In genomic region chr8:105677891-105678290, GRCm38 (mm10) we compare ENCODE assay signal across 25 mouse cellular contexts. TPM values are rescaled to one million over a fixed set of nuclear protein-coding genes. Genes with fewer than 3 reads are reported as not detected.
DNase-seq lines count a peak whose midpoint lies in the region; ATAC-seq and TF ChIP-seq lines count a peak whose summit lies in the region.
"Had no signal": no experiment of that assay in that cellular context is flagged by ENCODE, and none has a peak within 500 bp of the region (broad histone marks: within the 10 kb centered on the region; RNA-seq: fewer than 3 reads in every experiment).

No protein-coding gene starts in this region.

- H3K27ac ChIP-seq in hindbrain, postnatal 0 days = no peak overlapping the region
- no peak overlapping the region for H3K27ac ChIP-seq in hindbrain, embryonic 12.5 days
- H3K27ac ChIP-seq in lung, embryonic 14.5 days (ENCODE audit: low read depth) = no peak overlapping the region
- H3K27ac ChIP-seq in MEL (ENCODE audit: control insufficient read depth, low read depth, low read length) = no peak overlapping the region
- no peak overlapping the region for H3K27ac ChIP-seq in stomach, postnatal 0 days (replicated peaks)
- H3K27ac ChIP-seq: limb, embryonic 13.5 days; midbrain, embryonic 10.5 days had no signal

- H3K4me3 ChIP-seq in hindbrain, postnatal 0 days (ENCODE audit: low read length) = no peak overlapping the region
- H3K4me3 ChIP-seq in hindbrain, embryonic 12.5 days = no peak overlapping the region
- no peak overlapping the region for H3K4me3 ChIP-seq in lung, embryonic 14.5 days (ENCODE audit: low read depth, low read length)
- no peak overlapping the region for H3K4me3 ChIP-seq in MEL (ENCODE audit: control insufficient read depth in 1 of 2, insufficient read depth in 1 of 2, low read depth in 2 of 2, low read length in 2 of 2)
- no peak overlapping the region for H3K4me3 ChIP-seq in stomach, postnatal 0 days (ENCODE audit: low read depth, low read length)
- H3K4me3 ChIP-seq: limb, embryonic 13.5 days; midbrain, embryonic 10.5 days had no signal

- intact Hi-C loops in left cerebral cortex, postnatal 4 days (cut with DNase I) = no loop called here

- no peak overlapping the region for H3K9ac ChIP-seq in hindbrain, postnatal 0 days (replicated peaks; ENCODE audit: low read length)
- H3K9ac ChIP-seq in hindbrain, embryonic 12.5 days = no peak overlapping the region
- no peak overlapping the region for H3K9ac ChIP-seq in lung, embryonic 14.5 days
- no peak overlapping the region for H3K9ac ChIP-seq in MEL (ENCODE audit: control insufficient read depth, low read depth, low read length, poor library complexity, severe bottlenecking)
- H3K9ac ChIP-seq in stomach, postnatal 0 days (ENCODE audit: low read length) = no peak overlapping the region
- H3K9ac ChIP-seq: limb, embryonic 13.5 days had no signal

- H3K36me3 ChIP-seq in hindbrain, postnatal 0 days (ENCODE audit: insufficient read depth, low read length) = peaks cover 76% of the 10 kb centered on the region
- peaks cover 89% of the 10 kb centered on the region for H3K36me3 ChIP-seq in hindbrain, embryonic 12.5 days
- H3K36me3 ChIP-seq in lung, embryonic 14.5 days (ENCODE audit: insufficient read depth) = peaks cover 90% of the 10 kb centered on the region
- peaks cover 0 to 57% of the 10 kb centered on the region in 2 experiments; a peak in 2 of 4 replicates for H3K36me3 ChIP-seq in MEL (ENCODE audit: control insufficient read depth in 1 of 2, insufficient read depth in 2 of 2, low read length in 2 of 2)
- peaks cover 31% of the 10 kb centered on the region for H3K36me3 ChIP-seq in stomach, postnatal 0 days (ENCODE audit: control insufficient read depth, insufficient read depth, low read length)

- TF ChIP-seq EP300 in MEL (IDR thresholded peaks at IDR 0.05; ENCODE audit: low read depth in 1 of 2, low read length in 2 of 2) = no peak
- TF ChIP-seq EP300 in stomach, postnatal 0 days (optimal IDR thresholded peaks at IDR 0.05) = no peak

- H3K79me2 ChIP-seq in MEL (ENCODE audit: control insufficient read depth, insufficient read depth, low read length, poor library complexity) = no peaks in the 10 kb centered on the region

- TF ChIP-seq RAD21 in MEL (IDR thresholded peaks at IDR 0.05; ENCODE audit: low read depth, low read length) = no peak

- no peaks in the 10 kb centered on the region for H3K9me3 ChIP-seq in hindbrain, postnatal 0 days (ENCODE audit: low read length)
- no peaks in the 10 kb centered on the region for H3K9me3 ChIP-seq in hindbrain, embryonic 12.5 days (replicated peaks)
- no peaks in the 10 kb centered on the region for H3K9me3 ChIP-seq in lung, embryonic 14.5 days (ENCODE audit: low read depth, low read length)
- no peaks in the 10 kb centered on the region for H3K9me3 ChIP-seq in MEL (replicated peaks; ENCODE audit: insufficient read depth, low read length)
- H3K9me3 ChIP-seq in stomach, postnatal 0 days (ENCODE audit: control insufficient read depth, low read length) = no peaks in the 10 kb centered on the region
- H3K9me3 ChIP-seq: limb, embryonic 13.5 days; midbrain, embryonic 10.5 days had no signal

- ATAC-seq in hindbrain, postnatal 0 days = no peak
- no peak for ATAC-seq in hindbrain, embryonic 12.5 days (ENCODE audit: low FRiP score)
- no peak for ATAC-seq in lung, embryonic 14.5 days (ENCODE audit: insufficient read depth)
- ATAC-seq in stomach, postnatal 0 days (ENCODE audit: low FRiP score, low TSS enrichment) = no peak
- ATAC-seq: CD4-positive, CD25-positive, alpha-beta regulatory T cell, adult 4 months; forebrain, embryonic 16.5 days had no signal

- TF ChIP-seq POLR2A in MEL (IDR thresholded peaks at IDR 0.05; ENCODE audit: control insufficient read depth in 1 of 2, insufficient read depth in 1 of 2, low read depth in 1 of 2, low read length in 2 of 2, poor library complexity in 1 of 2) = no peak

- no peak overlapping the region for H3K4me2 ChIP-seq in hindbrain, postnatal 0 days (ENCODE audit: low read depth, low read length)
- H3K4me2 ChIP-seq in hindbrain, embryonic 12.5 days (replicated peaks) = no peak overlapping the region
- no peak overlapping the region for H3K4me2 ChIP-seq in lung, embryonic 14.5 days
- H3K4me2 ChIP-seq in stomach, postnatal 0 days (replicated peaks; ENCODE audit: low read depth) = no peak overlapping the region
- H3K4me2 ChIP-seq: limb, embryonic 13.5 days had no signal

- TF ChIP-seq CTCF in hindbrain, postnatal 0 days (IDR thresholded peaks at IDR 0.05; ENCODE audit: low read depth) = peak; percentile 41
- TF ChIP-seq CTCF in lung, embryonic 14.5 days (IDR thresholded peaks at IDR 0.05; ENCODE audit: low read depth) = peak; percentile 24; the same call in 1 of the 2 replicates
- peak in 2 of 3 experiments; percentile 7 to 25; a peak in 2 of 6 replicates for TF ChIP-seq CTCF in MEL (IDR thresholded peaks at IDR 0.05 in 2 of 3, conservative IDR thresholded peaks at IDR 0.05 in 1 of 3; ENCODE audit: control insufficient read depth in 1 of 3, insufficient read depth in 1 of 3, low read depth in 2 of 3, low read length in 3 of 3, poor library complexity in 1 of 3, severe bottlenecking in 1 of 3)
- TF ChIP-seq CTCF in stomach, postnatal 0 days (IDR thresholded peaks at IDR 0.05; ENCODE audit: low read depth) = peak; percentile 56

- WGBS in hindbrain, postnatal 0 days = 93% methylated on average over 1 of the region's 1 CpGs
- WGBS in hindbrain, embryonic 12.5 days = 87% methylated on average over 1 of the region's 1 CpGs
- WGBS in lung, embryonic 14.5 days = 76% methylated on average over 1 of the region's 1 CpGs
- 59% methylated on average over 1 of the region's 1 CpGs for WGBS in stomach, postnatal 0 days

- no peaks in the 10 kb centered on the region for H3K27me3 ChIP-seq in hindbrain, postnatal 0 days (ENCODE audit: insufficient read depth, low read length)
- no peaks in the 10 kb centered on the region for H3K27me3 ChIP-seq in hindbrain, embryonic 12.5 days
- no peaks in the 10 kb centered on the region for H3K27me3 ChIP-seq in lung, embryonic 14.5 days (ENCODE audit: insufficient read depth, low read length)
- no peaks in the 10 kb centered on the region for H3K27me3 ChIP-seq in MEL (ENCODE audit: control insufficient read depth in 1 of 2, insufficient read depth in 2 of 2, low read length in 2 of 2)
- no peaks in the 10 kb centered on the region for H3K27me3 ChIP-seq in stomach, postnatal 0 days (ENCODE audit: control insufficient read depth, insufficient read depth, low read length)
- H3K27me3 ChIP-seq: limb, embryonic 13.5 days had no signal

- no peak for DNase-seq in hindbrain, postnatal 0 days (ENCODE audit: low spot score)
- DNase-seq in lung, embryonic 14.5 days = no peak
- no peak for DNase-seq in lung, postnatal 4 days
- DNase-seq in MEL (ENCODE audit: low read depth, low spot score) = no peak
- no peak for DNase-seq in stomach, postnatal 0 days (ENCODE audit: low spot score)
- no peak for DNase-seq in left cerebral cortex, postnatal 4 days
- DNase-seq: adrenal gland, postnatal 14 days; cerebellum, adult 11 months; cerebellum, postnatal 25 days; embryo, embryonic 11 days; heart, adult 18-20 months; kidney, adult 8-10 months; kidney, postnatal 25 days; retina, postnatal 1 day; thymus, postnatal 14 days had no signal

- H3K4me1 ChIP-seq in hindbrain, postnatal 0 days (ENCODE audit: insufficient read depth, low read length) = no peaks in the 10 kb centered on the region
- no peaks in the 10 kb centered on the region for H3K4me1 ChIP-seq in hindbrain, embryonic 12.5 days
- H3K4me1 ChIP-seq in lung, embryonic 14.5 days (ENCODE audit: insufficient read depth) = no peaks in the 10 kb centered on the region
- H3K4me1 ChIP-seq in MEL (ENCODE audit: control insufficient read depth in 1 of 2, insufficient read depth in 2 of 2, low read length in 2 of 2) = no peaks in the 10 kb centered on the region
- no peaks in the 10 kb centered on the region for H3K4me1 ChIP-seq in stomach, postnatal 0 days (replicated peaks; ENCODE audit: control insufficient read depth, insufficient read depth)
- H3K4me1 ChIP-seq: limb, embryonic 13.5 days; midbrain, embryonic 10.5 days had no signal

RNA-seq across cellular contexts. Expression of gene Carmil2, which starts 8.2 kb away (rescaled TPM):
- 1.8 and 6.0 TPM in 2 replicates for total RNA-seq in hindbrain, postnatal 0 days (2014; rRNA removed)
- polyA plus RNA-seq in hindbrain, postnatal 0 days (2015; fragmentation: Nextera tagmentation; extraction: Ambion mirVana) = 29.1 and 30.5 TPM in 2 replicates
- 9.7 and 11.8 TPM in 2 replicates for polyA plus RNA-seq in hindbrain, embryonic 12.5 days (2016; fragmentation: Nextera tagmentation; extraction: Ambion mirVana)
- polyA plus RNA-seq in lung, embryonic 14.5 days (2014; fragmentation: Nextera tagmentation; extraction: Ambion mirVana) = 0.70 and 1.1 TPM in 2 replicates
- total RNA-seq in MEL (2012; rRNA removed) = 7.9 and 9.5 TPM in 2 replicates
- 10 to 100 TPM in 1 of 2 experiments, not detected in 1; 62.7 TPM for polyA plus RNA-seq in MEL (2012; ENCODE audit: insufficient read depth in 1 of 2, insufficient read length in 2 of 2, low read depth in 1 of 2, low replicate concordance in 2 of 2, missing spikeins in 1 of 2)
- 0.58 and 0.61 TPM in 2 replicates for polyA plus RNA-seq in stomach, postnatal 0 days (2015; fragmentation: Nextera tagmentation; extraction: Ambion mirVana)
- 10 to 100 TPM; 39.4 to 40.8 TPM for total RNA-seq in left cerebral cortex, postnatal 4 days (2021)
- total RNA-seq: gastrocnemius, adult 8-10 months had no signal

RNA-seq across cellular contexts. Expression of gene Acd, which starts 23.0 kb away (rescaled TPM):
- 25.8 and 39.3 TPM in 2 replicates for total RNA-seq in hindbrain, postnatal 0 days (2014; rRNA removed)
- 82.1 and 88.2 TPM in 2 replicates for polyA plus RNA-seq in hindbrain, postnatal 0 days (2015; fragmentation: Nextera tagmentation; extraction: Ambion mirVana)
- polyA plus RNA-seq in hindbrain, embryonic 12.5 days (2016; fragmentation: Nextera tagmentation; extraction: Ambion mirVana) = 79.1 and 88.0 TPM in 2 replicates
- polyA plus RNA-seq in lung, embryonic 14.5 days (2014; fragmentation: Nextera tagmentation; extraction: Ambion mirVana) = 62.2 and 68.6 TPM in 2 replicates
- total RNA-seq in MEL (2012; rRNA removed) = 7.5 and 9.3 TPM in 2 replicates
- 10 to 100 TPM in 1 of 2 experiments, not detected in 1; 53.9 TPM for polyA plus RNA-seq in MEL (2012; ENCODE audit: insufficient read depth in 1 of 2, insufficient read length in 2 of 2, low read depth in 1 of 2, low replicate concordance in 2 of 2, missing spikeins in 1 of 2)
- polyA plus RNA-seq in stomach, postnatal 0 days (2015; fragmentation: Nextera tagmentation; extraction: Ambion mirVana) = 26.7 and 30.7 TPM in 2 replicates
- total RNA-seq in left cerebral cortex, postnatal 4 days (2021) = 10 to 100 TPM; 55.9 to 58.9 TPM

RNA-seq across cellular contexts. Expression of gene Pard6a, which starts 23.1 kb away (rescaled TPM):
- 67.6 and 84.6 TPM in 2 replicates for total RNA-seq in hindbrain, postnatal 0 days (2014; rRNA removed)
- polyA plus RNA-seq in hindbrain, postnatal 0 days (2015; fragmentation: Nextera tagmentation; extraction: Ambion mirVana) = 74.4 and 75.5 TPM in 2 replicates
- polyA plus RNA-seq in hindbrain, embryonic 12.5 days (2016; fragmentation: Nextera tagmentation; extraction: Ambion mirVana) = 29.5 and 29.7 TPM in 2 replicates
- polyA plus RNA-seq in lung, embryonic 14.5 days (2014; fragmentation: Nextera tagmentation; extraction: Ambion mirVana) = 13.4 and 13.6 TPM in 2 replicates
- total RNA-seq in MEL (2012; rRNA removed) = 12.3 and 13.7 TPM in 2 replicates
- polyA plus RNA-seq in MEL (2012; ENCODE audit: insufficient read depth in 1 of 2, insufficient read length in 2 of 2, low read depth in 1 of 2, low replicate concordance in 2 of 2, missing spikeins in 1 of 2) = 10 to 100 TPM in 1 of 2 experiments, not detected in 1; 20.5 TPM
- polyA plus RNA-seq in stomach, postnatal 0 days (2015; fragmentation: Nextera tagmentation; extraction: Ambion mirVana) = 12.4 and 13.0 TPM in 2 replicates
- 10 to 100 TPM; 28.4 to 33.1 TPM for total RNA-seq in left cerebral cortex, postnatal 4 days (2021)

RNA-seq across cellular contexts. Expression of gene 4933405L10Rik, which starts 29.6 kb away (rescaled TPM):
- not detected in 2 replicates for total RNA-seq in hindbrain, postnatal 0 days (2014; rRNA removed)
- polyA plus RNA-seq in hindbrain, postnatal 0 days (2015; fragmentation: Nextera tagmentation; extraction: Ambion mirVana) = 0.38 and 0.42 TPM in 2 replicates
- 0.39 TPM in 1 of 2 replicates, not detected in the other for polyA plus RNA-seq in hindbrain, embryonic 12.5 days (2016; fragmentation: Nextera tagmentation; extraction: Ambion mirVana)
- 0.15 TPM in 1 of 2 replicates, not detected in the other for polyA plus RNA-seq in lung, embryonic 14.5 days (2014; fragmentation: Nextera tagmentation; extraction: Ambion mirVana)
- 0.13 and 0.23 TPM in 2 replicates for total RNA-seq in MEL (2012; rRNA removed)
- polyA plus RNA-seq in MEL (2012; ENCODE audit: insufficient read depth in 1 of 2, insufficient read length in 2 of 2, low read depth in 1 of 2, low replicate concordance in 2 of 2, missing spikeins in 1 of 2) = under 1 TPM in 1 of 2 experiments, not detected in 1; 0.42 TPM
- 0.08 and 0.13 TPM in 2 replicates for polyA plus RNA-seq in stomach, postnatal 0 days (2015; fragmentation: Nextera tagmentation; extraction: Ambion mirVana)
- not detected for total RNA-seq in left cerebral cortex, postnatal 4 days (2021)
- total RNA-seq: adrenal gland, postnatal 14 days; gastrocnemius, adult 8-10 months; heart, adult 18-20 months; monocyte, adult 5-6 weeks had no signal
- polyA plus RNA-seq: CD4-positive, CD25-positive, alpha-beta regulatory T cell, adult 4 months; heart, embryonic 16.5 days; limb, embryonic 13.5 days; liver, embryonic 16.5 days; midbrain, embryonic 10.5 days; neural tube, embryonic 11.5 days had no signal

RNA-seq across cellular contexts. Expression of gene Enkd1, which starts 30.1 kb away (rescaled TPM):
- total RNA-seq in hindbrain, postnatal 0 days (2014; rRNA removed) = 11.7 and 12.1 TPM in 2 replicates
- polyA plus RNA-seq in hindbrain, postnatal 0 days (2015; fragmentation: Nextera tagmentation; extraction: Ambion mirVana) = 17.3 and 18.5 TPM in 2 replicates
- 22.4 and 23.6 TPM in 2 replicates for polyA plus RNA-seq in hindbrain, embryonic 12.5 days (2016; fragmentation: Nextera tagmentation; extraction: Ambion mirVana)
- polyA plus RNA-seq in lung, embryonic 14.5 days (2014; fragmentation: Nextera tagmentation; extraction: Ambion mirVana) = 28.7 and 29.7 TPM in 2 replicates
- 22.0 TPM in 2 replicates for total RNA-seq in MEL (2012; rRNA removed)
- polyA plus RNA-seq in MEL (2012; ENCODE audit: insufficient read depth in 1 of 2, insufficient read length in 2 of 2, low read depth in 1 of 2, low replicate concordance in 2 of 2, missing spikeins in 1 of 2) = 10 to 100 TPM in 1 of 2 experiments, not detected in 1; 42.6 TPM
- 5.4 and 5.8 TPM in 2 replicates for polyA plus RNA-seq in stomach, postnatal 0 days (2015; fragmentation: Nextera tagmentation; extraction: Ambion mirVana)
- 10 to 100 TPM; 15.5 to 17.9 TPM for total RNA-seq in left cerebral cortex, postnatal 4 days (2021)
- total RNA-seq: monocyte, adult 5-6 weeks had no signal
